Mouse (Mus musculus) WW6 (cell line): ENCODE measurements around the gene Cd80.

ENCODE experiments used
- DNase-seq: peaks from one replicate; pipeline ENCODE4 v3.0.0-alpha.2; 2013; ENCODE audit warnings: low read depth, low spot score

The Cd80 gene

DNA sequence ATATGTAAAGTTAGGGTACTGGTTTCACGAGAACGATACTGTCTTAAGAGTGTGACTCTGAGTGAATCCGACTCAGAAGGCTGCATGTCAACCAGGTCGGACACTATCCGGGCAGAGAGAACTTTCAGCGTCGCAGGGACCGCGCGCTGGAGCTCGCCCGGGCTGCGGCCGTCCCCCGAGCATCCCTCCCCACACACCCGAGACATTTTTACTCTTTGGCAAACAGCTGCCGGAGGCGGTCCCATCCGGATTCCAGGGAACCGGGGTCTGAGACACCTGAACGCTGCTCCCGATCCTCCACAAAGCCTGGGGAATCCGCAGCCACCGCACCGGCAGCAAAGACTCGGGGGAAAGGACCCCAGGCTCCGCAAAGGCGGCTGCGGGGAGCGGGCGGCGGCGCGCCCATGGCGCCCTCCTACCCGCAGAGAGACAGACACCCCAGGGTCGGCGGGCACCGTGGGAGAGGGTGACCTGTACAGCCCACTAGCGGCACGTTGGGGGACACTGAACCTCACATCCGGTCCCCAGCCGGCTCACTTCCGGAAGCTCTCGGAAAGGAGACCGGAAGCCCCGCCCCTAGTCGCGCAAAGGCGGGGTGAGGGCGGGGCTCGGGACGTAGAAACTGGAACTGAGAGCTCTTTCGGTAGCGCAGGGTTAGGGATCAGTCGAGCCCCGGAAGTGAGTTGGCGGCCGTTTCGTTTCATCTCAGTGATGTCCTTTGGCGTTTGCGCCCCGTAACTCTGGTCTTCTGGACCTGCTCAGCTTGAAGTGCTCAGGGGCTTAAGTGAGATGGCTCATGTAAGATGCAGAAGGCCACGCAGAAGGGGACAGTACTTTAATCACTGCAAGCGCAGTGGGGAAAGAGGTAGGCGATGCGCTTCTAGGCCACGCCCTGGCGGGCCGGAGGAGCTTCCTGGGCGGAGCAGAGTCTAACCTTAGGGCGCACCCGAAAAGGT is 67.0 kb downstream of the Cd80 start, which contains the start of gene Timmdc1:
Gene Timmdc1, minus strand, starts transcription at position 535 of the 956 bp plus-strand sequence.
- DNase-seq, result peak; percentile 88

DNA sequence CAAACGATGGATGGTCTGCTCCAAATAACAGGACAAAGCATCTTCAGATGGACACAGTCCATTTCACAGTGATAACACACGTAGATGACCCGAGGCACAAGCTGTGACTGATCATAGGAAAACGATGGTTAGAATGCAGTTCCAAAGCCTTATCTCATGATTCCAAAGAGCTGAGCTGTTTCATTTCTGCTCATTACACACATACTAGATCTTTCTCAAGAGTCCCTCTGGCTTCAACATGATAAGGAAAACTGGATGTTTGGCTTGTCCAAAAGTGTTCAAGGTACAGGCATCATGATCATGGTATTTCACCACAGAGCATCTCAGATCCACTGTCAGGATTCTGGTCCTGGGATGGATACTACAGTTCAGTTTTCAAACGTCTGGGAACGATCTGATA is 70.9 kb downstream of the Cd80 start:
- no peak for DNase-seq

DNA sequence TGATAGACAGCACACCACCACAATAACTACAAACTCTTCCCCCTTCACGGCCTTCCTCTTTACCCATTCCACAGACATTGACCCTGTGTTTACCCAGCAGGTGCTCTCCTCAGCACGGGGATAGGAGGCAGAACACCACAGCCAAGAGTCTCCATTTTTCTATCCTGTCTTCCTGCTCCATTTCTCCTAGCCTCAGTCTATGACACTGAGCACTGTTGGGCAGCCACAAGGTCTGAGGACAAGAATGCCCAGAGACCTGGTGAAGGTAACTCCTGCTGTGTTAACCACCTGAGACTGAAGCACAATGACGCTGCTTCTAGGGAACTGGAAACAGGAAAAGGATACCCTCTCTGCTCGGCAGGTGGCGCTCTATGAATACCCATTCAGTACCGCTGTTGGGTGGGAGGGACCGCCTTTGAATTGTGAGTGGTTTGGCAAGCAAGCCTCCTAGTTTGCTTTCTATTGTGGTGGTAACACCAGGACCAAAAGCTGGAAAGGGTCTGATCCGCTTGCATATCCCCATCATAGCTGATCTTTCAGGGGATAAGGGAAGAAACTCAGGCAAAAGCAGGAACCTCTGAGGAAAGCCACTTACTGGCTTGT is 81.3 kb downstream of the Cd80 start:
- DNase-seq, result peak; percentile 63

DNA sequence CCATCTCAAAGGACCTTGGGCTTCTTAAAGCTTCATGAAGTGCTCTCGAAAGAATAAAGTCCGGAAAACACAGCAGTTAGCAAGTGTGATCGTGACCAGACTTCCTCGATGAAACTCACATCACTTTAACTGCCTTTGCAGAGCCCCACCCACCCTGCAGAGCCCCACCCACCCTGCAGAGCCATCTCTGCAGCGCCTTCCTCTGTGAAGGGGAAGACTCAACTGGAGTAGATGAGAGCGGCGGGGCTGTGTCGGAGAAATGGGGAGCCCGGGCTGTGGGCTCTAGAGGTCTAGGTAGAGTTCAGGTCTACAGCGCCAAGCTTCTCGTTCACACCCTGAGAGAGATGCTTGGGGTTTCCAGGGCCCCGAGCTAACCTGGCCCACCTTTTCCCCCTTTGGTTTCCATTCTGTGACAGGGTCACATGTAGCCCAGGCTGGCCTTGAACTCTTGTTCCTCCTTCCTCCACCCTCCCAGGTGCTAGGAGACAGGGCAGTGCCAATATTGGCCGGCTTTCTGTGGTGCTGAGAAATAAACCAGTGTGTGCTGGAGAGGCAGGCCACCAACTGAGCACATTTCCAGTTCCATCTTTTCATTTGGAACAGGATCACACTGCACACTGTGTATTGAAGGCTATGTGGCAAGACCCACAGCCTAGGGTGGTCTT is 83.5 kb downstream of the Cd80 start:
- no peak for DNase-seq
